Mouse (Mus musculus): ENCODE data around the gene Hprt.
"Not testable (repeated sequence)": the region's sequence is repeated elsewhere in the genome, so short reads cannot be mapped to it uniquely, and the experiment has no call there.

Gene Hprt

DNA sequence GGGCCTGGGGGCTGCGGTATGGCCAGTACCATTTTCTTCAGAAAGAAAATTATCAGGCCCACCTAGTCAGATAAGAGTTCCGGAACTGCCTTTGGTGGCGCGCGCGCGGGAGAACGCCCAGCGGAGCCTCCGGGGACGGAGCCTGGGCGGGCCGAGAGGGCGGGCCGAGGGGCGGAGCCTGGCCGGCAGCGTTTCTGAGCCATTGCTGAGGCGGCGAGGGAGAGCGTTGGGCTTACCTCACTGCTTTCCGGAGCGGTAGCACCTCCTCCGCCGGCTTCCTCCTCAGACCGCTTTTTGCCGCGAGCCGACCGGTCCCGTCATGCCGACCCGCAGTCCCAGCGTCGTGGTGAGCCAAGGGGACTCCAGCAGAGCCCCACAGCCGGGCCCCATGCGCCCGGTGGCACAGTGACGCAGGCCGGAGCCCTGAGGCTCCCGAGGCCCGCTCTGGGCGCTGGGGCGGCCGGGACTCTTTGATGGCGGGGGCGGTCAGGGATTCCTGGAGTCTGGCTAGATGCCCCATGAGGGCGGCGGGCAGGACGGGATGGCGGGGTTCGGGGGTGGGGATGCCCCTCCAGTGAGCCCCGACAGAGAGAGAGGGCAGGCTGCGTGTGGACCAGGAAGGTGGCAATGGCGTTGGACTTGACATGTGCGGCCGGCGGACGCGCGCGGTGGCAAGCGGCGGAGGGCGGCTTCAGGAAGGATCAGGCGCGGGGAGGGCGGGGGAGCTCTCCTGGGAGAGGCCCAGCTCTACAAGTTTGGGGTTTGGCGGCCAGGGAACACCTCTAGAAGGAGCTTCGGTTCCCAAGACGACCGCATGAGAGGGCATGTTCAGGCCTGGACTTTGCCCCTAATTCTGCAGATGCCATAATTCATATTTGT lies at the start of gene Hprt:
Gene Hprt, plus strand, starts transcription at position 233 of the 879 bp plus-strand sequence.
- in situ Hi-C loops (cut with MseI, MboI): no loop called here

DNA sequence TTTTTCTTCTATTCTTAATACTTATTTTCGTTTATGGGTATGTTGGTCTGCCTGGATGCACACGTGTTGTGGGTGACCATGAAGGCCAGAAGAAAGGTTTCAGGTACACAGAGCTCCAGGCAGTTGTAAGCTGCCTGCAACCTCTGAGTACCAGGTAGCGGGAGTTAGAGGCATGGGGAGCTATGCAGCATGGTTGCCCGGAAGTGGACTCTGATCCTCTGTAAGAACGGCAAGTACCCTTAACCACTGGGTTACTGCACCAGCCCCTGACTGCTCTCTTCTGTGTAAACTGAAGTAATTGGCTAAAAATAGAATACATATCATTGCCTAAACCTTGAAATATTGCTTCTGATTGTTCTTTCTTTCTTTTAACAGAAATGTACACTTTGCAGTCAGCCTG lies 42.4 kb upstream of the Hprt start:
- in situ Hi-C loops (cut with MseI, MboI): no loop called here

DNA sequence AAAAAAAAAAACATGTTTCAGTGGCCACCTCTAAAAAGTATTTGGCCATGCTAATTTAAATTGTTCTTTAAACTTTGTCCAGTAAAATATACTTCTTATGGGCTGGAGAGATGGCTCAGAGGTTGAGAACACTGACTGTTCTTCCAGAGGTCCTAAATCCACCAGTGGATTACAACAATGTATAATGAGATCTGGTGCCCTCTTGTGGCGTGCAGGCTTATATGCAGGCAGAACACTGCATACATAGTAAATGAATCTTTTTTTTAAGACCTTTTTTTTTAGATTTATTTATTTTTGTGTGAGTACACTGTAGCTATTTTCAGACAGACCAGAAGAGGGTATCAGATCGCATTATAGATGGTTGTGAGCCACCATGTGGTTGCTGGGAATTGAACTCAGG lies 38.2 kb upstream of the Hprt start:
- in situ Hi-C loops (cut with MseI, MboI): no loop called here

DNA sequence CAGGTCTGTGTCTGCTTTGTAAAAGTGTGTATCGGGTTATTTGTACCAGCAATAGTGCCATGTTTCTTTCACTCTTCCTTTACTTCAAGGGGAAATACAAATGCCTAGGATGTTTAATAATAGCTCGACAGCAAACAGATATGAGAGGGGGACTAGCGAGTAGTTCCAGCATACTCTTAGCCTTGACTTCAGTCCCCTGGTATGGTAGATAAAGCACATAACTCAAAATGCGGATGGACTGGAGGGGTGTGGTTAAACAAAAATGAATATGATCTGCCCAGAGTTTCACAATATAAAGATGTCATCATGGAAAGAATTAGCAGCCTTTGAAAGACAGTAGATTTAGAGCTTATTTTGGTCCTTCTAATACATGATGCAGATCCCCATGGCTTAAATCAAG lies 31.0 kb upstream of the Hprt start:
- in situ Hi-C loops (cut with MseI, MboI): no loop called here

DNA sequence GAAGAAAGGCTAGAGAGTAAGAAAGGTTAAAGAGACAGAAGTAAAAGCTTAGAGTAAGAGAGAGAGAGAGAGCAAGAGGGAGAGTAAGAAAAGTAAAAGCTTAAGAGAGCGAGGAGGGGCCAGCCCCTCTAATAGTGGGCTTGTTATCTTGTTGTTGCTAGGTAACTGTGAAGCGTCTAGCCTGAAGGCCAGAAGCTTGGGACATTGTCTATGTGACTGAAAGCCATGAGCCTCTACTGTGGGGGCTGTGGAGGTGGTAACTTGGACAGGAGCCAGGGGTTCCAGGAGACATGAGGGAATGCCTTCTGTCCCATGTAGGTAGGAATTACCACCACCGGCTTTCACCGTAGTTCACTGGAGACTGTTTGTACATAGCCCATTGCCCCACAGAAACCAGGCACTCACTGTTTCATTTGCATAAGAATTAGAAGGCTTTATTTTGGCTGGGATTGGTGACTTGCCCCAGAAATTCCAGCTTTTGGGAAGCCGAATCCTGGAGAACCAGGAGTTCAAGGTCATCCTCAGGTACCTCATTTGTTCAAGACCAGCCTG lies 26.3 kb upstream of the Hprt start:
- in situ Hi-C loops (cut with MseI, MboI): no loop called here

DNA sequence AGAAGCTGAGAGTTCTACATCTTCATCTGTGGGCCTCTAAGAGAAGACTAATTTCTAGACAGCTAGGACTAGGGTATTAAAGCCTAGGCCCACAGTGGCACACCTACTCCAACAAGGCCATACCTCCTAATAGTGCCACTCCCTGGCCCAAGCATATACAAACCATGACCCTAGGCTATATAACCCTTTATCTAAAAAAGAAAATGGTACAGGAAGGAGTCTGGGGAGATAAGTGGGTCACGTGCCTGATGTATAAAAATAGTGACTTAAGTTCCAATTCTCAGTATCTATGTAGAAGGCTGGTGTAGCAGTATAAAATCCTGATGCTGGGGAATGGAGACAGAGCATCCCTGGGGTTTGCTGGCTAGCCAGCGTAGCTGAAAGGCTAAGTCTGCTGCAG lies 22.8 kb upstream of the Hprt start:
- in situ Hi-C loops (cut with MseI, MboI): no loop called here

DNA sequence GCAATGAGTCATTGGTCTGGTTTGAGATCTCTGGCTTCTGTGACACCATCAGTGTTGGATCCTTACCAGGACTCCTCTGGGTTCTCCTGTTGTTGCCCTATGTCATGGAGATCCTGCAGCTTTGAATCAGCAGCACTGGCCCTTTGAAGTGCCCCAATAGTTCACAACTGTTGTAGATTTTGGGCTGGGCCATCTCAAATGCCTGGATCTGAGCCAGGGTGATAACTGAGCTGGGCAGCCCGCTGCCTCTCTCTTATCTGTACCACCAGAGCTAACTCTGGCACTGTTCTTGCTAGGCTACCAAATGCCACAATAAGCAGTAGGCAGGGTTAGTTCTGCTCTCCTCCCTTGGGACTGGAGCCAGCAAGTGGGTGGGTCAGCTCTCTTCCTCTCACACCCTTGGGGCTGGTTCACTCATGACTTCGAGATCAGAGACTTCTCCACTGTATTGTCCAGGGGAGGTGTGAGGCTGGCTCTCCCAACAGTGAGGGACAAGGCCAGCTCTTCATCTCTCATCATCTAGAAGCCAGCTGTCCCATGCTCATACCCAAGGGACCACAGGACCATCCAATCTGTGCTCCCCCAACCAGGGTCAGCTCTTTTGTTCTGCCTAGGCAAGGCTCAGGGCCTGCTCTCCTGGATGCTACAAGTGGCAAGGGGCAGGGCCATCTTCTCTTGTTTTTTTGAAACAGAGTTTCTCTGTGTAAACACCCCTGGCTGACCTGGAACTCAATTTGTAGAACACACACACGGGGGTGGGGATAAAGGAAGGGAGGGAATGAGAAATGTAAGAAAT lies 16.5 kb upstream of the Hprt start:
- in situ Hi-C loops (cut with MseI, MboI): no loop called here

DNA sequence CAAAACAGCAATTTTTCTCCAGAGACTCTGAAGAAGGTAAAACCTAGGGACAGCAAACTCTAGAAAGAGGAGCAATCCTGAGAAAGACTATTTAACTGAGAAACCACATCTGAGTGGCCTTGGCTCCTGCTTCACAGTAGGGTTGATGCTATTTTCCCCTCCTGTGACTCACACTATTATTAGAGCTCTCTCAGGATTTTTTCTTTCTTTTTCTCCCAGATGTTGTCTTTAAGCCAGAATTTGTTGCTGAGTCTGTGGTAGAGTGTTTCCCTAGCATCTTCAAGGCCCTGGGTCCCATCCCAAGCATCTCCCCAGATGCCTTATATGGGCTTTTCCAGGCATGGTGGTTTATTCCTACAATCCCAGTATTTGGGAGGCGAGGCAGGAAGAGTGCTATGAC lies 15.8 kb upstream of the Hprt start:
- in situ Hi-C loops (cut with MseI, MboI): no loop called here

DNA sequence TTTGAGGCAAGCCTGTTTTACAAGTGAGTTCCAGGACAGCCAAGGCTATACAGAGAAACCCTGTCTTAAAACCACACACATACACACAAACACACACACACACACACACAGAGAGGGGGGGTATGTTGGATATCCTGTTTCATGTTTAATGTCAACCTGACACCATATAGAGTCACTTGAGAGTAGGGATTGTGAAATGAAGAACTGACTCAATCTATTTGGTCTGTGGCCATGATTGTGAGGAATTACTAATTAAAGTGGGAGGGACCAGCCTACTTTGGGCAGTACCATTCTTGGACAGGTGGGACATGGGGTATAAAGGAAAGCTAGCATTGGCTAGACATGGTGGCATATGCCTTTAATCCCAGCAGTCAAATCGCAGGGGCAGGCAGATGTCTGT lies 15.3 kb upstream of the Hprt start:
- in situ Hi-C loops (cut with MseI, MboI): no loop called here

DNA sequence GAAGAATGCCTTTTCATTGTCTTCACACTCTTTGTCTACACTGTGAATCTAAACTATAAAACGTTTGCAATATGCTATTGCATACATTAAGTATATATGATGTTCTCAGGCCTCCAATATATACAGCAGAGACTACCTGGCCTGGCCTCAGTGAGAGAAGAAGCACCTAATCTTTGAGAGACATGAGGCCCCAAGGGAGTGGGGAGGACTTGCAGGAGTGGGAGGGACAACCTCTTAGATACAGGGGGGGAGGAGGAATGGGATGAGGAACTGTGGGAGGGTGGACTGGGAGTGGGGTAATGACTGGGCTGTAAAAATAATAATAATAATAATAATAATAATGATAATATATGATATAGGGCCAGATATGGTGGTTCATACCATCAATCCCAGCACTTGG lies 9.4 kb upstream of the Hprt start:
- in situ Hi-C loops (cut with MseI, MboI): no loop called here

DNA sequence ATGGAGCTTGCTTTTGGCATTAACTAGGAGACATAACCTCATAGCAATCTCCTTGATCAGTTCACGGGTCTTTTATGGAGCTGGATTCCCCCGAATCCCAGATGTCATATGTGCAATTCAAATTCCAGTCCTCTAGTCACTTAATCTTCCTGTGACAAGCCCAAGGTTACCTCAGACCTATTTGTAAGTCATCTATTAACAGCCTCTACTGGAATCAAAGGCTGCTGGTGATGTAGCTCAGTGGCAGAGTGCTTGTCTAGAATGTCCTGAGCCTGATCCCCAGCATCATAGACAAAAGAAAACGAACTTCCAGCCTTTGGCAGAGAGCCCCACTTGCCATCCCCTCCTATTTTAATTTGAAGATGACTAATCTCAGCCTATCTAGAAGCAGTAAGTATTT lies 6.6 kb upstream of the Hprt start:
- in situ Hi-C loops (cut with MseI, MboI): no loop called here

DNA sequence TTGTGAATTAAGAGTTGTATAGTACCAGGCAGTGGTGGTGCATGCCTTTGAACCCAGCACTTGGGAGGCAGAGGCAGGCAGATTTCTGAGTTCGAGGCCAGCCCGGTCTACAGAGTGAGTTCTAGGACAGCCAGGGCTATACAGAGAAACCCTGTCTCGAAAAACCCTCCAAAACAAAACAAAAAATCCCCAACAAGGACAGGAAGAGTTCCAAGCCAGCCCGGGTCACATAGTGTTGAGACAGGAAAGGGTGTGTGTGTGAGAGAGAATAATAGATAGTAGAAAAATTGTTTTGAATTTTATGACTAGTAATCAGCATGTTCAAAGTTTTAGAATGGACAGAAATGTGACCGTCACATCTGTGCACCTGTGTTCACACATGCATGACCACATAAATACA lies 6.8 kb downstream of the Hprt start:
- in situ Hi-C loops (cut with MseI, MboI): not testable (repeated sequence)

DNA sequence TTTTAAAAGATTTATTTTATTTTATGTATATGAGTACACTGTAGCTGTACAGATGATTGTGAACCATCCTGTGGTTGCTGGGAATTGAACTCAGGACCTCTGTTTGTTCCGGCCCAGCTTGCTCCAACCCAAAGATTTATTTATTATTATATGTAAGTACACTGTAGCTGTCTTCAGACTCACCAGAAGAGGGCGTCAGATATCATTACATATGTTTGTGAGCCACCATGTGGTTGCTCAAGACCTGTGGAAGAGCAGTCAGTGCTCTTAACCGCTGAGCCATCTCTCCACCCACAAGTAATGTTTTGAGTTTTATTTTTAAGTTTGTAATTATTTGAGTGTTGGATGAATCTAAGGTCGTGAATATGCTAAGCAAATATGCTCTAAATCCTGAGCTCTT lies 16.9 kb downstream of the Hprt start:
- in situ Hi-C loops (cut with MseI, MboI): not testable (repeated sequence)

DNA sequence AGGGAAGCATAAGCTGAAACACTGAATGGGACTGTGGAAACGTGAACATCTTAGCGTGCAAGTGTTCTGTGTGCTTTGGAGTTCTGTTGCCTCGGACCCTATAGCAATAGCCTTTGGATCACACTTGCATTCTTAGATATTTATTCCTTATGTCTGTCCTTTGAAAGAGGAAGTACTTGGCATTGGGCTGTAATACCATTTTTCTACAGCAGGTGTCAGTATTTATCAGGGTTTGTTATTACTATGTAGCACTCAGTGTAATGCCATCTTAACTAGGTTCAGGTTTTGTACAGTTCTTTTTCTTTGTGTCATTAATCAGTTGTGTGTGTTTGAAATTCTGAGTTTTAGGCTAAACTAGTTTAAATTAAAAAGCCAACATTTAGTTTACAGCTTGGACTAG lies 18.1 kb downstream of the Hprt start:
- in situ Hi-C loops (cut with MseI, MboI): no loop called here

DNA sequence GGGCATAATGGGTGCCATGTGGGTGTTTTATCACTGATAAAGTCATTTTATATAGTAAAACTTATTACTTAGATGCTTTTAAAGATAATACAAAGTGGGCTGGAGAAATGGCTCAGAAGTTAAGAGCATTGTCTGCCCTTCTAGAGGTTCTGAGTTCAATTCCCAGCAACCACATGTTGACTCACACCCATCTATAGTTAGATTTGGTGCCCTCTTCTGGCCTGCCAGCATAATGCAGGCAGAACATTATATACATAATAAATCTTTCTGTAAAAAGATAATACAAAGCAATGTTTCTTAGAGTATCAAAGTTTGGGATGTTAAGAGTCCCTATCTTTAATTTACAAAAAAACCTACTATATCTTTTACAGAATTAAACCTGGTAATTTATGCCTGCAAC lies 27.6 kb downstream of the Hprt start:
- in situ Hi-C loops (cut with MseI, MboI): loop anchor here in 1 of 2 experiments (10.0 kb wide), 1 partner anchor 239 kb away; no protein-coding TSS in a partner anchor

DNA sequence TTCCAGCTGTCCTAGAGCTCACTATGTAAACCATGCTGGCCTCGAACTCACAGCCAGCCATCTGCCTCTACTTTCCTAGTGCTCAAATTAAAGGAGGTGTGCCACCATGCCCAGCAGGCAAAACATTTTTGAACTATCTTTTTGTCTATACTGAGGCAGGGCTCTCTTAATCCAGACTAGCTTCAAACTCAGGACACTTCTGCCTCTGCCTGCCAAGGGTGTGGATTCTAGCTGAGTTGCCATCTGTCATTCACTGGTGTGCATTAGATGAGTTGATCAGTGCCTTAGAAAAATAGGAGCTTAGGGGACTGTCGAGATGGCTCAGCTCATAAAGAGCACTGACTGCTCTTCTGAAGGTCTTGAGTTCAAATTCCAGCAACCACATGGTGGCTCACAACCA lies 35.1 kb downstream of the Hprt start:
- in situ Hi-C loops (cut with MseI, MboI): loop anchor here in 1 of 2 experiments (10.0 kb wide), 1 partner anchor 222 kb away; the partner anchor contains the start of gene Plac1

DNA sequence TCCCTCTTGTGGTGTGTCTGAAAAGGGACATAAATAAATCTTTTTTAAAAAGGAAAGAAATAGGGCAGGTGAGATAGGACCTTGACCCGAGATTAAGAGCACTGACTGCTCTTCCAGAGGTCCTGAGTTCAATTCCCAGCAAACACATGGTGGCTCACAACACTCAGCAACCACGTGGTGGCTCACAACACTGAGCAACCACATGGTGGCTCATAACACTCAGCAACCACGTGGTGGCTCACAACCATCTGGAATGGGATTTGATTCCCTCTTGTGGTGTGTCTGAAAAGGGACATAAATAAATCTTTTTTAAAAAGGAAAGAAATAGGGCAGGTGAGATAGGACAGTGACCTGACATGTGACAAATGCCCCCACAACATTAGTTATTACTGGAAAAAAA lies 36.3 kb downstream of the Hprt start:
- in situ Hi-C loops (cut with MseI, MboI): loop anchor here in 1 of 2 experiments (10.0 kb wide), 1 partner anchor 221 kb away; the partner anchor contains the start of gene Plac1

DNA sequence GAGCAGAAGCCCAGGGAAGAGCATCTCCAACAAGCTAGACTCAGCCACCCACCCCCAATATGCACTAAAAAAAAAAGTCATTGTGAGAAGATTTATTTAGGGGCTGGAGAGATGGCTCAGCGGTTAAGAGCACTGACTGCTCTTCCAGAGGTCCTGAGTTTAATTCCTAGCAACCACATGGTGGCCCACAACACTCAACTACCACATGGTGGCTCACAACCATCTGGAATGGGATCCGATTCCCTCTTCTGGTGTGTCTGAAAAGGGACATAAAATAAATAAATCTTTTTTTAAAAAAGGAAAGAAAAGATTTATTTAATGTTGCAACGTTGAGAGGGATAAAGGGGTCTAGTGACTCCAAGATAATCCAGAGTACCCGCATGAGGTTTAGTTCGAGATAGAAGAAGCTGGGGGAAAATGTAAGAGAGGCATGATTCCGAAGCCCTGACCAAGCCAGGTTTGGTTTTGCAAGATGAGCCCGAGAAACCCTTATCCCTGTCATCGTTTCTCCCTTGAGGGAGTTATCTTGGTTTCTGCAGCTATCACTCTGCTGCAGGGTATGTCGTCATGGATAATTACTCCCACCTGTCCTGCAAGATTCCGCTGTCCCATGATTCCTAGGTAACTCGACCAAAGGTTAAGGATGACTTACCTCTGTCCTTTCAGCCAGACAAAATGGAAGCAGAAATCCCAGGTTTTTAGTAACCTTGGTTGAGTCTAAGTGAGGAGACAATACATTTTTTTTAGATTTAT lies 37.7 kb downstream of the Hprt start:
- in situ Hi-C loops (cut with MseI, MboI): loop anchor here in 1 of 2 experiments (10.0 kb wide), 1 partner anchor 219 kb away; the partner anchor contains the start of gene Plac1

DNA sequence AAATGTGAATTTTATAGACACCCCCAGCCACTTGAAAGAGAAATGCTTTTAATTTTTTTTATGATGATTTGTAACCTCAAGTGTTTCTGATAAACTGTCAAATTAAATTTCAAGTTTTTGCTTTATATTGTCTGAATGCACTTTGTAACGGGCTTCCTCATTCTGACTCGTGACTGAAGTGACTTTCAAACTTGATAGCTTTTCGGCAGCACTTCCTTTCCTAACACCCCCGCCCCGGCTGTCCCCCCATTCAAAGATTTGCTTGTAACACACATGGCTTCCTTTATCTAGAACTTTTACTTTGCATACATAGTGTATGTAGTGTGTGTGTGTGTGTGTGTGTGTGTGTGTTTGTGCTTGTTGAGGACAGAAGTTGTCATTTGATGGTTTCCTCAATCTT lies 41.6 kb downstream of the Hprt start:
- in situ Hi-C loops (cut with MseI, MboI): loop anchor here in 1 of 2 experiments (10.0 kb wide), 1 partner anchor 215 kb away; the partner anchor contains the start of gene Plac1

DNA sequence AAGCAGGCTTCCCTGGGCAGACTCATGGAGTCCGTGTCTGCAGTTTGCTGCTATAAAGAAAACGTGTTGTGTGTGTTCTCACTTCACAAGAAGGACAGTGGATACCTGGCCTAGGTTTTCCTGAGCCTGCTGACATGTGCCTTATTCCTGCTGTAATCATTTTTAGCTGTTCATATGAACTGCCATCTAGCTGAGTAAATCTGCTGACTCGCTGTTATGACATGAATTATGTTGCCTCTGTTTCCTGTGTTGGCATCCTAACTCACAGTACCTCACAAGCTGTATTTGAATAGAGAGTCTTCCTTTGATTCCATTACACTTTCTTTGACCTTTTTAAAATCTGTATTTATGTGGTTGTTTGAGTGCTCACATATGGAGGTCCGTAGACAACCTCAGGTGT lies 50.3 kb downstream of the Hprt start:
- in situ Hi-C loops (cut with MseI, MboI): no loop called here

DNA sequence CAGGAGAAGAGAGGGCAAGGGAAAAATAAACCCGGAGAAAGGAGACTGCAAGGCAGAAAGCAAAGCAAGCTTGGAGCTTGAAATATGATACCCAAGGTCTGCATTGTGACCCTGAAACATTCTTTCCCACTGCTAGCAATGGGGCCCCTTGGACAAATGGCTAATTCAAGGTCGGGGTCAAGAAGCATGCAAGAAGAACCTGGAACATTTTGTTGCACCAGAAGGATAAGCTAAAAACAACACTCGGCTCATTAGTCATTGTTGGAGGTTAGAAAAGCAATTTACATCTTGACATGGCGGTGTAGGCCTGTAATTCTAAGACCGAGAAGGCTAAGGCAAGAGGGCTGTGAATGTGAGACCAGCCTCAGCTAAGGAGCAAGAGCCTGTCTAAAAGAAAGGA lies 51.7 kb downstream of the Hprt start:
- in situ Hi-C loops (cut with MseI, MboI): no loop called here
